Mouse (Mus musculus) megakaryocyte, embryonic 14.5 days (primary cell): ENCODE data around the gene Btbd11. TPM values are rescaled to one million over a fixed set of nuclear protein-coding genes. Genes with fewer than 3 reads are reported as not detected.
"Not testable (repeated sequence)": the region's sequence is repeated elsewhere in the genome, so short reads cannot be mapped to it uniquely, and the experiment has no call there.

Experiments used
- H3K27me3 ChIP-seq: replicated peaks from 2 replicates; pipeline ENCODE3; 2012; ENCODE audit warnings: inconsistent platforms
- H3K36me3 ChIP-seq: replicated peaks from 2 replicates; pipeline ENCODE3; 2012; ENCODE audit warnings: low read length, inconsistent platforms, mixed read lengths
- H3K4me1 ChIP-seq: 2 replicates; pipeline ENCODE4 v1.6.1; 2012; ENCODE audit warnings: inconsistent platforms
- H3K4me3 ChIP-seq: replicated peaks from 2 replicates; pipeline ENCODE3; 2012; ENCODE audit warnings: moderate library complexity, mild to moderate bottlenecking, inconsistent platforms
- H3K9me3 ChIP-seq: 2 replicates; pipeline ENCODE4 v1.6.1; 2012; ENCODE audit warnings: inconsistent platforms
- FLI1 ChIP-seq: IDR thresholded peaks from 2 replicates; pipeline ENCODE4 v1.6.1; 2012; ENCODE audit warnings: low read length, inconsistent platforms, mixed read lengths
- GATA1 ChIP-seq: IDR thresholded peaks from 3 replicates; pipeline ENCODE4 v1.6.1; 2012; ENCODE audit warnings: mixed read lengths, low read length, inconsistent platforms, borderline replicate concordance
- polyA plus RNA-seq: library from polyadenylated mRNA; stranded (reverse); fragments of >175 nt; gene quantifications from 2 replicates; pipeline ENCODE4 v1.2.3, GENCODE M21; 2012; ENCODE audit warnings: low replicate concordance; ENCODE audit not compliant: insufficient read depth

The Btbd11 gene
- polyA plus RNA-seq, 1 experiment: 0.20 TPM

DNA sequence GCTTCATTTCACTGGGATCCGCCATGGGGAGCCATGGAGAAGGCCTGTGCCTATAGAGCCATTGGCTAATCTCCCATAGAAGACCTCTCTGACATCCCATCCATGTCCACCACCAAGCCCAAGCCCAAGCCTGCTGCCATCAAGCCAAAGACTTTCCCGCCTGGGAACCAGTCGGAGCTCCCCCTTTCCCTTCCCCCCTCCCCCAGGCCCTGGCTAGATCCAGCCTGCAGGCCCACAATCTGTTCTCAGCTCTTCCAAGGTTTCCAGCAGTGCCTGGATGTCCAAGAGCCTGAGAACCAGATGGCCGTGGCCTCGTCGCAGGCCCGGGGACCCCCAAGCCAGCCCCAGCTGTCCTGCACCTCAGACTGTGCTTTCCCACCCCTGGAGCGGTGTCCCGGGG lies 295.8 kb downstream of the Btbd11 start:
- H3K9me3 ChIP-seq: no peaks in the 10 kb centered on the region
- H3K4me3 ChIP-seq: no peak overlapping the region
- no peaks in the 10 kb centered on the region for H3K36me3 ChIP-seq
- no peaks in the 10 kb centered on the region for H3K4me1 ChIP-seq
- TF ChIP-seq FLI1 (no peak), GATA1 (no peak)
- no peaks in the 10 kb centered on the region for H3K27me3 ChIP-seq

DNA sequence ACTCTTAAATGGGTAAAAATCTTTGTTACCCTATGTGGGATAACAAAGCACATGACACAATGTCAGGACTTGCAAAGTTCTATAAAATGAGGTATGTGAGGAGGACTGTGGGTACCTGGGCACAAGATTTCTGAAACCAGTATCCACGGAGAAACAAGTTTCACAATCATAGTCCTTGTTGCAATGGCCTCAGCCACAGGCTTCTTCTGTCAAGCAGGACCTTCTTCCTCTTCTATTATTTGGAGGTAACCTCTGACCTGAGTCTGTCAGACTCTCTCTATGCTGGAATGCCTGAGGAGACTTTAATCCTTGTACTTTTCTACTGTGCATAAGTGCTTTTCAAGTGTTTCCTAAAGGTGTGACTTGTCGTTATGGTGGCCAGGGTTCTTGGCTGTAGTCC lies 307.8 kb downstream of the Btbd11 start:
- not testable (repeated sequence) for H3K27me3 ChIP-seq, H3K9me3 ChIP-seq, H3K4me3 ChIP-seq, H3K36me3 ChIP-seq, H3K4me1 ChIP-seq

DNA sequence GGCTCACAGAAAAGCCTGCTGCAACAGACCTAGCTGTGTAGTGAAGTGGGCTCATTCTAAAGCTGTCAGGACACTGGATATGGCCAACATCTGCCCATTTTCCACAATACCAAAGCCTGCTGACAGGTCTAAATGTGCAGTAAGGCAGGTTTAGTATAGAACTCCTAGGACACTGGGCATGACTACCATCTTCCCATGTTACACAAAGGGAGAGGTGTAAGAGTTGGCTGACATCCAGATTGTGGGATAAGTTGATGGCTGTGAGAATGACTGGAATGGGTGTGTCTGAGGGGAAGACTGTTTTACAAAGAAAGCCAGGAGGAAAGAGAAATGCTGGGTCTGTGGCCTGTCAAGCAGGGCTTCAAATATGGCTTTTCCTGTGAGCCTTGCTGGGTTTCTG lies 313.1 kb downstream of the Btbd11 start:
- TF ChIP-seq FLI1: no peak
- no peak for TF ChIP-seq GATA1
- Histone ChIP-seq H3K36me3 (no peaks in the 10 kb centered on the region), H3K9me3 (no peaks in the 10 kb centered on the region), H3K4me1 (no peaks in the 10 kb centered on the region), H3K4me3 (no peak overlapping the region), H3K27me3 (no peaks in the 10 kb centered on the region)

DNA sequence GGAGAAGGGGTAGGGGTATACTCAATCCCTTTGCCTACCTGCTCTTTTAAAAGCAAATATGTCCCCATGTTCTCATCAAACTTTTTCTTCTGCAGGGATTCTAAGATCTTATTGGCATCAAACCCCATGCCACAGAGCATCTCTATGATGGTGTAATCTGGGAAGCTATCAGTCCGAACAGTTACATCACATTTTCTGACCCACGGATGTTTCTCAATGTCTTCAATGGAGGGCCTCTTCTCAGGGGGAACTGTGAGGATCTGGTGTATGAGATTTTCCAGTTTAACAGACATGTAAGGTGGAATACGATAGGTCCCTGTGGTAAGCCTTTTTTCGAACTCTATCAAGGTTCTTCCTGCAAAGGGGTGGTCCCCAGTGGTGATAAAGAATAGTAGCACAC lies 323.2 kb downstream of the Btbd11 start:
- not testable (repeated sequence) for H3K4me1 ChIP-seq, H3K36me3 ChIP-seq, H3K27me3 ChIP-seq, H3K9me3 ChIP-seq, H3K4me3 ChIP-seq

Other genes starting within 250 kb of the Btbd11 start
- 12.2 and 34.3 TPM in 2 replicates for gene Cry1, start 201.8 kb upstream of the Btbd11 start, polyA plus RNA-seq